Mouse (Mus musculus) activated CD4-positive, CD25-positive, alpha-beta regulatory T cell (primary cell): Measurements from ENCODE around the gene Rhox6. TPM values are rescaled to one million over a fixed set of nuclear protein-coding genes. Genes with fewer than 3 reads are reported as not detected.

Experiments used
- polyA plus RNA-seq, 2 experiments: library from polyadenylated mRNA; unstranded; fragments of 100-300 nt; shearing (Covaris generic); gene quantifications; one replicate each; pipeline ENCODE4 v1.2.1; 2017

The Rhox6 gene
- not detected for polyA plus RNA-seq

DNA sequence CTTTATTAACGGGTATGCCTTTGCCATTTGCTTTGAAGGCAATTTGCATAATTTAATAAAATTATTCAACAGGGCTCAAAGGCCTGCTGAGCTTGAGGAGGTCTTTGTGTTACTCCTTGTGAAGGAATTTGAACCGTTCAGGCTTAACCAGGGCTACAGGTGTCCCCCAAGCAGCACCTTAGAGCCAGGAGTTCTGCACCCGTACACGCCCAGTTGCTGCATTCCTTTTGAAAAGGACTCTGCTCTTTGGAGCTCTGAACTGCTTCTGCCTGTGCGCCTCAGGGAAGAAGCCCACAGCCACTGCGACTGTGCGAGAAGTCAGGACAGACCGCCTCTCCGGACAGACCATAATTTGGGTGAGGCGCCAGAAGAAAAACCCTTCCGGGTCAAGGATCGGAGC, at the start of gene Rhox6:
Gene Rhox6 (plus strand): TSS at position 301 of the 400 bp plus-strand sequence.

DNA sequence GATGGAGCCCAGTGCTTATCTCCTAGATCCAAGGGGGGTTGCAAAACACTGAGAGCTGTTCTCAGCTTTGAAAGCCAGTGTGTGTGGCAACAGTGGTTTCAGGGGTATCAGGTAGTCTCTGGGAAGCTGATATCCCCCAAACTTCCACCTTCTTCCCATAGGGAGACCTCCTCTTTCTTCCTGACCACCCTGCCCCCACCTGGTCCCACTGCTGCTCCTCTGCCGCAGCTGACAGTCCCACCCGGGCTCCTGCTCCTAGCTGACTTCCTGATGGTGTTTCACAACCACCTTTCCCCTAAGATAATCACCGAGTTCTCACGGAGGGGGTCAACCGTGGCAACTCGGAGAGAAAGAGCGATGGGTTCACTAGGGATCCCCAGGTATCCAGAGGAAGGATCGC, 4.7 kb downstream of the Rhox6 start, which contains the start of gene Rhox7a:
Gene Rhox7a (plus strand): TSS at position 301 of the 400 bp plus-strand sequence.

DNA sequence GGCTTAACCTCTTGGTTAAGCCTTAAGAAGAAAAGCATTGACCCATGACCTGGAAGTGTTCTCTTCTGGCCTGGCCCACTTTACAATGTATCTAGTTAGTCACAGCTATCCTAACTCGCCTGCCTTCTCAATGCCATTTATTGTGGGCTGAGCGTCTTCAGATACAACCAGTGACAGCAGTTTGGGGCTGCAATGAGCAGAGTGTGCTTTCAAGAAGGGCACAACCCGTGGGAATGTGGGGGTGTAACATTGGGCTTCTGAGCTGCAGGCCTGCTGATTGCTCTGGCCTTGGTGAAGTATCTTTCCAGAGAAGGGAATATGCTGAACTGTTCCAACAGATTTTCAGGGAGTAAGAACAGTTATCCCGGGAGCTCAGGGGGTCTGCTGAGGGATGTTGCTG, 52.1 kb downstream of the Rhox6 start, which contains the start of gene Rhox8:
Gene Rhox8 (minus strand): TSS at position 101 of the 400 bp plus-strand sequence.

Other genes with a start within 250 kb of the Rhox6 start
- gene Rhox3f, start 245.9 kb upstream of the Rhox6 start, polyA plus RNA-seq, result not detected
- not detected for gene Rhox4f, start 219.2 kb upstream of the Rhox6 start, polyA plus RNA-seq
- not detected for gene Rhox3g, start 198.3 kb upstream of the Rhox6 start, polyA plus RNA-seq
- not detected for gene Rhox2g, start 183.4 kb upstream of the Rhox6 start, polyA plus RNA-seq
- under 1 TPM in 1 of 2 experiments, not detected in 1; 0.31 TPM for gene Rhox4g, start 175.6 kb upstream of the Rhox6 start, polyA plus RNA-seq
- gene Rhox3h, start 158.1 kb upstream of the Rhox6 start, polyA plus RNA-seq, result not detected
- gene Rhox2h, start 153.6 kb upstream of the Rhox6 start, polyA plus RNA-seq, result not detected
- gene Rhox5, start 22.1 kb upstream of the Rhox6 start, polyA plus RNA-seq, result not detected
- not detected for gene Rhox7a, start 4.8 kb downstream of the Rhox6 start, polyA plus RNA-seq
- under 1 TPM in 1 of 2 experiments, not detected in 1; 0.20 TPM for gene Rhox8, start 52.0 kb downstream of the Rhox6 start, polyA plus RNA-seq
- gene Rhox7b, start 70.3 kb downstream of the Rhox6 start, polyA plus RNA-seq, result not detected
- gene Rhox9, start 74.9 kb downstream of the Rhox6 start, polyA plus RNA-seq, result under 1 TPM in 1 of 2 experiments, not detected in 1; 0.27 TPM
- gene Btg1-ps1, start 191.9 kb downstream of the Rhox6 start, polyA plus RNA-seq, result not detected
- not detected for gene Btg1-ps2, start 216.2 kb downstream of the Rhox6 start, polyA plus RNA-seq
- gene Rhox10, start 239.6 kb downstream of the Rhox6 start, polyA plus RNA-seq, result not detected